Mouse (Mus musculus) liver, adult 2 months (tissue): Measurements from ENCODE around the gene 1700013G24Rik. TPM values are rescaled to one million over a fixed set of nuclear protein-coding genes. Genes with fewer than 3 reads are reported as not detected.

ENCODE experiments used
- DNase-seq: peaks from one replicate; pipeline ENCODE4 v3.0.0-alpha.2; 2011; ENCODE audit warnings: low read depth, low spot score; ENCODE audit errors: extremely low read depth
- H3K27ac ChIP-seq: fragments of 200-500 bp; replicated peaks from 2 replicates; pipeline ENCODE4 v1.5.1; 2012; ENCODE audit warnings: low read depth, mild to moderate bottlenecking, control low read depth, inconsistent platforms, low read length; ENCODE audit not compliant: insufficient read depth
- H3K27me3 ChIP-seq: fragments of 200-500 bp; 2 replicates; pipeline ENCODE4 v1.6.1; 2012; ENCODE audit warnings: mild to moderate bottlenecking, moderate library complexity, low read length, inconsistent platforms; ENCODE audit not compliant: control insufficient read depth, insufficient read depth
- H3K36me3 ChIP-seq: fragments of 200-500 bp; 2 replicates; pipeline ENCODE4 v1.6.1; 2012; ENCODE audit warnings: low read length, inconsistent platforms; ENCODE audit not compliant: control insufficient read depth, insufficient read depth
- H3K4me1 ChIP-seq: fragments of 200-500 bp; 2 replicates; pipeline ENCODE4 v1.6.1; 2011; ENCODE audit warnings: low read length; ENCODE audit not compliant: control insufficient read depth, insufficient read depth
- H3K4me3 ChIP-seq: fragments of 200-500 bp; 2 replicates; pipeline ENCODE4 v1.5.1; 2011; ENCODE audit warnings: low read depth, mild to moderate bottlenecking, control low read depth, low read length, moderate library complexity; ENCODE audit not compliant: insufficient read depth
- H3K79me2 ChIP-seq: fragments of 200-500 bp; 2 replicates; pipeline ENCODE4 v1.6.1; 2012; ENCODE audit warnings: inconsistent platforms, mild to moderate bottlenecking, low read length, moderate library complexity; ENCODE audit not compliant: control insufficient read depth, insufficient read depth
- H3K9ac ChIP-seq: fragments of 200-500 bp; 2 replicates; pipeline ENCODE4 v1.6.1; 2012; ENCODE audit warnings: low read depth, mild to moderate bottlenecking, control low read depth, inconsistent platforms, low read length
- CTCF ChIP-seq: fragments of 200-500 bp; IDR thresholded peaks from 2 replicates; pipeline ENCODE4 v1.5.1; 2011; ENCODE audit warnings: low read depth, low read length, control low read depth
- POLR2A ChIP-seq: fragments of 200-500 bp; IDR thresholded peaks from 2 replicates; pipeline ENCODE4 v1.6.1; 2011; ENCODE audit warnings: low read length, control low read depth; ENCODE audit not compliant: insufficient read depth; ENCODE audit errors: extremely low read depth
- WGBS: fragments of 180-500 bp; shearing (Covaris S2); methylation state at CpG from one replicate; pipeline ENCODE4 v1.1.7; 2018; 5-methylcytosine and 5-hydroxymethylcytosine counted together
- polyA plus RNA-seq: library from polyadenylated mRNA; depleted of rRNA; stranded (reverse); fragments of >200 nt; gene quantifications from 2 replicates; pipeline ENCODE4 v1.2.3, GENCODE M21; 2012
- total RNA-seq: library from RNA; depleted of rRNA; stranded (reverse); fragments of >200 nt; gene quantifications from 2 replicates; pipeline ENCODE4 v1.2.3, GENCODE M21; 2014

1700013G24Rik gene
- total and polyA plus RNA-seq, 2 experiments: not detected

- Histone ChIP-seq H3K79me2 (peaks cover 4% of the 10 kb centered on the region; the same call in 1 of the 2 replicates), H3K27me3 (no peaks in the 10 kb centered on the region), H3K4me1 (0 out of 2 replicates have a peak, but pooled peaks cover 3% of the 10 kb centered on the region), H3K4me3 (peak overlapping the region; percentile 32; the same call in 1 of the 2 replicates), H3K9ac (no peak overlapping the region), H3K27ac (peak overlapping the region; percentile 55), H3K36me3 (no peaks in the 10 kb centered on the region)
- WGBS: 81% methylated on average over 9 of the region's 9 CpGs
- no peak for DNase-seq
- TF ChIP-seq CTCF: no peak
- TF ChIP-seq POLR2A: no peak
These were observed 17.7 kb downstream of the 1700013G24Rik start for GRCm38 (mm10) chr4:137470701-137471317.

- no peak for TF ChIP-seq POLR2A
- TF ChIP-seq CTCF: no peak
- Histone ChIP-seq H3K4me3 (peak overlapping the region; percentile 31; the same call in 1 of the 2 replicates), H3K27me3 (no peaks in the 10 kb centered on the region), H3K27ac (peak overlapping the region; percentile 22; the same call in 1 of the 2 replicates), H3K36me3 (no peaks in the 10 kb centered on the region), H3K79me2 (peaks cover 4% of the 10 kb centered on the region; the same call in 1 of the 2 replicates), H3K9ac (no peak overlapping the region), H3K4me1 (0 out of 2 replicates have a peak, but pooled peaks cover 3% of the 10 kb centered on the region)
- 77% methylated on average over 8 of the region's 8 CpGs for WGBS
- DNase-seq: no peak
These were observed 18.2 kb downstream of the 1700013G24Rik start for GRCm38 (mm10) chr4:137471326-137471725.

- H3K4me1 ChIP-seq: 0 out of 2 replicates have a peak, but pooled peaks cover 3% of the 10 kb centered on the region
- no peak overlapping the region for H3K4me3 ChIP-seq
- no peak for DNase-seq
- TF ChIP-seq POLR2A: no peak
- TF ChIP-seq CTCF: no peak
- no peak overlapping the region for H3K9ac ChIP-seq
- no peaks in the 10 kb centered on the region for H3K36me3 ChIP-seq
- peaks cover 4% of the 10 kb centered on the region; the same call in 1 of the 2 replicates for H3K79me2 ChIP-seq
- H3K27ac ChIP-seq: no peak overlapping the region; the same call in 1 of the 2 replicates
- no peaks in the 10 kb centered on the region for H3K27me3 ChIP-seq
- WGBS: 84% methylated on average over 8 of the region's 8 CpGs
These were observed 20.2 kb downstream of the 1700013G24Rik start for GRCm38 (mm10) chr4:137473240-137473639.

- H3K27me3 ChIP-seq: no peaks in the 10 kb centered on the region
- H3K79me2 ChIP-seq: peaks cover 4% of the 10 kb centered on the region; the same call in 1 of the 2 replicates
- H3K4me1 ChIP-seq: 0 out of 2 replicates have a peak, but pooled peaks cover 3% of the 10 kb centered on the region
- H3K27ac ChIP-seq: no peak overlapping the region; the same call in 1 of the 2 replicates
- no peaks in the 10 kb centered on the region for H3K36me3 ChIP-seq
- DNase-seq: no peak
- 69% methylated on average over 18 of the region's 18 CpGs for WGBS
- TF ChIP-seq POLR2A (no peak), CTCF (no peak)
- no peak overlapping the region for H3K4me3 ChIP-seq
- no peak overlapping the region; the same call in 1 of the 2 replicates for H3K9ac ChIP-seq
These were observed 20.8 kb downstream of the 1700013G24Rik start for GRCm38 (mm10) chr4:137473701-137474388.

GRCm38 (mm10) chr4:137474694-137475093 is 21.6 kb downstream of the 1700013G24Rik start:
- H3K27me3 ChIP-seq: no peaks in the 10 kb centered on the region
- no peak overlapping the region for H3K9ac ChIP-seq
- peaks cover 5% of the 10 kb centered on the region; the same call in 1 of the 2 replicates for H3K4me1 ChIP-seq
- WGBS: 91% methylated on average over 7 of the region's 7 CpGs
- peaks cover 4% of the 10 kb centered on the region; the same call in 1 of the 2 replicates for H3K79me2 ChIP-seq
- no peak overlapping the region for H3K4me3 ChIP-seq
- DNase-seq: no peak
- TF ChIP-seq POLR2A: no peak
- TF ChIP-seq CTCF: no peak
- no peak overlapping the region for H3K27ac ChIP-seq
- no peaks in the 10 kb centered on the region for H3K36me3 ChIP-seq
